ENCODE assay signal across 9 mouse cellular contexts in genomic region chr19:46755066-46755465, GRCm38 (mm10). TPM values are rescaled to one million over a fixed set of nuclear protein-coding genes. Genes with fewer than 3 reads are reported as not detected.
DNase-seq lines count a peak whose midpoint lies in the region; ATAC-seq and TF ChIP-seq lines count a peak whose summit lies in the region.
"Had no signal": no experiment of that assay in that cellular context is flagged by ENCODE, and none has a peak within 500 bp of the region (broad histone marks: within the 10 kb centered on the region; RNA-seq: fewer than 3 reads in every experiment).

No protein-coding gene starts in this region.

- peak; percentile 88 for TF ChIP-seq CTCF in intestine, postnatal 0 days (IDR thresholded peaks at IDR 0.05; ENCODE audit: low read depth)
- TF ChIP-seq CTCF in lung, postnatal 0 days (IDR thresholded peaks at IDR 0.05): peak; percentile 76

- H3K36me3 ChIP-seq in intestine, postnatal 0 days (ENCODE audit: control insufficient read depth, insufficient read depth): no peaks in the 10 kb centered on the region
- no peaks in the 10 kb centered on the region for H3K36me3 ChIP-seq in intestine, embryonic 15.5 days
- H3K36me3 ChIP-seq in lung, postnatal 0 days (ENCODE audit: insufficient read depth, low read length): no peaks in the 10 kb centered on the region
- H3K36me3 ChIP-seq in forebrain, embryonic 13.5 days (ENCODE audit: poor library complexity, severe bottlenecking): no peaks in the 10 kb centered on the region
- H3K36me3 ChIP-seq: lung, embryonic 15.5 days had no signal

- H3K9ac ChIP-seq in intestine, postnatal 0 days (ENCODE audit: low read depth, low read length): no peak overlapping the region
- no peak overlapping the region for H3K9ac ChIP-seq in intestine, embryonic 15.5 days
- no peak overlapping the region for H3K9ac ChIP-seq in lung, postnatal 0 days (replicated peaks; ENCODE audit: low read depth)
- H3K9ac ChIP-seq in forebrain, embryonic 13.5 days: no peak overlapping the region
- H3K9ac ChIP-seq: lung, embryonic 15.5 days had no signal

- peak; percentile 64 for DNase-seq in ES-CJ7 (ENCODE audit: low read depth, low spot score)
- peak; percentile 59 to 79 for DNase-seq in adrenal gland, postnatal 36 days
- DNase-seq in lung, postnatal 0 days (ENCODE audit: low spot score): peak; percentile 40
- DNase-seq in frontal cortex, postnatal 36 days (ENCODE audit: low spot score in 2 of 2): no peak

- no peak overlapping the region for H3K4me3 ChIP-seq in intestine, postnatal 0 days (ENCODE audit: low read depth, low read length)
- H3K4me3 ChIP-seq in intestine, embryonic 15.5 days (replicated peaks): no peak overlapping the region
- no peak overlapping the region for H3K4me3 ChIP-seq in lung, postnatal 0 days (ENCODE audit: low read depth, low read length)
- H3K4me3 ChIP-seq in forebrain, embryonic 13.5 days: no peak overlapping the region
- H3K4me3 ChIP-seq: lung, embryonic 15.5 days had no signal

- no peaks in the 10 kb centered on the region for H3K27me3 ChIP-seq in intestine, postnatal 0 days (replicated peaks; ENCODE audit: control insufficient read depth, insufficient read depth, low read length)
- no peaks in the 10 kb centered on the region for H3K27me3 ChIP-seq in intestine, embryonic 15.5 days (replicated peaks)
- H3K27me3 ChIP-seq in lung, postnatal 0 days (replicated peaks; ENCODE audit: insufficient read depth, low read length): no peaks in the 10 kb centered on the region
- peaks cover 20% of the 10 kb centered on the region for H3K27me3 ChIP-seq in forebrain, embryonic 13.5 days

- H3K27ac ChIP-seq in intestine, postnatal 0 days (ENCODE audit: low read depth, low read length): no peak overlapping the region
- no peak overlapping the region for H3K27ac ChIP-seq in intestine, embryonic 15.5 days
- H3K27ac ChIP-seq in lung, postnatal 0 days (ENCODE audit: low read length): no peak overlapping the region
- no peak overlapping the region for H3K27ac ChIP-seq in forebrain, embryonic 13.5 days
- H3K27ac ChIP-seq: lung, embryonic 15.5 days had no signal

- no peaks in the 10 kb centered on the region for H3K9me3 ChIP-seq in intestine, postnatal 0 days (ENCODE audit: control insufficient read depth)
- H3K9me3 ChIP-seq in intestine, embryonic 15.5 days: no peaks in the 10 kb centered on the region
- H3K9me3 ChIP-seq in lung, postnatal 0 days (ENCODE audit: low read length): no peaks in the 10 kb centered on the region
- no peaks in the 10 kb centered on the region for H3K9me3 ChIP-seq in forebrain, embryonic 13.5 days (replicated peaks)
- H3K9me3 ChIP-seq: lung, embryonic 15.5 days had no signal

- H3K4me1 ChIP-seq in intestine, postnatal 0 days (replicated peaks; ENCODE audit: control insufficient read depth, insufficient read depth, low read length): no peaks in the 10 kb centered on the region
- no peaks in the 10 kb centered on the region for H3K4me1 ChIP-seq in intestine, embryonic 15.5 days (replicated peaks)
- H3K4me1 ChIP-seq in lung, postnatal 0 days (ENCODE audit: insufficient read depth, low read depth, low read length): no peaks in the 10 kb centered on the region
- no peaks in the 10 kb centered on the region for H3K4me1 ChIP-seq in forebrain, embryonic 13.5 days
- H3K4me1 ChIP-seq: lung, embryonic 15.5 days had no signal

- 48% methylated on average over 9 of the region's 9 CpGs for WGBS in intestine, postnatal 0 days
- WGBS in intestine, embryonic 15.5 days: 45% methylated on average over 9 of the region's 9 CpGs
- 50% methylated on average over 9 of the region's 9 CpGs for WGBS in lung, postnatal 0 days
- 49% methylated on average over 9 of the region's 9 CpGs for WGBS in forebrain, embryonic 13.5 days

- ATAC-seq in intestine, postnatal 0 days: no peak
- no peak for ATAC-seq in intestine, embryonic 15.5 days
- ATAC-seq in lung, postnatal 0 days: no peak
- ATAC-seq in forebrain, embryonic 13.5 days: no peak
- no peak for ATAC-seq in frontal cortex, adult (ENCODE audit: low TSS enrichment)

- H3K4me2 ChIP-seq in intestine, postnatal 0 days (replicated peaks; ENCODE audit: low read depth): no peak overlapping the region
- no peak overlapping the region for H3K4me2 ChIP-seq in intestine, embryonic 15.5 days (replicated peaks)
- no peak overlapping the region for H3K4me2 ChIP-seq in lung, postnatal 0 days (replicated peaks; ENCODE audit: low read depth, low read length)
- H3K4me2 ChIP-seq in forebrain, embryonic 13.5 days: no peak overlapping the region
- H3K4me2 ChIP-seq: lung, embryonic 15.5 days had no signal

- no peak for TF ChIP-seq EP300 in lung, postnatal 0 days (IDR thresholded peaks at IDR 0.05)

RNA-seq across cellular contexts. Expression of gene Cnnm2, which starts 6.3 kb away (rescaled TPM):
- 6.5 TPM in 2 replicates for polyA plus RNA-seq in intestine, postnatal 0 days (2015; fragmentation: Nextera tagmentation; extraction: Ambion mirVana)
- 2.9 and 3.2 TPM in 2 replicates for polyA plus RNA-seq in intestine, embryonic 15.5 days (2015; fragmentation: Nextera tagmentation; extraction: Ambion mirVana)
- 10 to 100 TPM; 23.7 to 39.4 TPM for total RNA-seq in adrenal gland, postnatal 36 days (2021)
- 2.4 and 2.8 TPM in 2 replicates for polyA plus RNA-seq in lung, postnatal 0 days (2015; fragmentation: Nextera tagmentation; extraction: Ambion mirVana)
- 2.3 and 3.0 TPM in 2 replicates for polyA plus RNA-seq in forebrain, embryonic 13.5 days (2015; fragmentation: Nextera tagmentation; extraction: Ambion mirVana)

RNA-seq across cellular contexts. Expression of gene As3mt, which starts 47.8 kb away (rescaled TPM):
- polyA plus RNA-seq in intestine, postnatal 0 days (2015; fragmentation: Nextera tagmentation; extraction: Ambion mirVana): 46.4 and 49.0 TPM in 2 replicates
- 59.4 and 63.4 TPM in 2 replicates for polyA plus RNA-seq in intestine, embryonic 15.5 days (2015; fragmentation: Nextera tagmentation; extraction: Ambion mirVana)
- total RNA-seq in adrenal gland, postnatal 36 days (2021): 100 to 1,000 TPM in 1 of 2 experiments, 10 to 100 TPM in 1; 93.6 to 101 TPM
- 27.5 and 27.6 TPM in 2 replicates for polyA plus RNA-seq in lung, postnatal 0 days (2015; fragmentation: Nextera tagmentation; extraction: Ambion mirVana)
- 16.6 and 18.0 TPM in 2 replicates for polyA plus RNA-seq in forebrain, embryonic 13.5 days (2015; fragmentation: Nextera tagmentation; extraction: Ambion mirVana)

Comparison
In these comparisons a context has a peak if more than half of its experiments do, and no peak if none do; other contexts are left out.
1. DNase-seq: peak in ES-CJ7 (single experiment), adrenal gland, postnatal 36 days (2 of 2) and lung, postnatal 0 days (single experiment); none in frontal cortex, postnatal 36 days (0 of 2).